Mouse (Mus musculus) left cerebral cortex, postnatal 4 days (tissue): ENCODE results near the gene Bcl10. TPM values are rescaled to one million over a fixed set of nuclear protein-coding genes. Genes with fewer than 3 reads are reported as not detected.
"Not testable (repeated sequence)": the region's sequence is repeated elsewhere in the genome, so short reads cannot be mapped to it uniquely, and the experiment has no call there.

Experiments used
- DNase-seq: peaks from one replicate; pipeline ENCODE4 v3.0.0-alpha.2; 2022
- intact Hi-C: fragments of 180-260 bp; cut with DNase I; formaldehyde crosslinking; loops from one replicate; pipeline ENCODE4 v1.15.1; 2025
- total RNA-seq, 2 experiments: library from RNA; stranded (reverse); gene quantifications; 2 replicates each; pipeline ENCODE4 v1.2.3; 2021

The Bcl10 gene
- total RNA-seq, 2 experiments from 2014 or later = 18.3 to 19.4 TPM

DNA sequence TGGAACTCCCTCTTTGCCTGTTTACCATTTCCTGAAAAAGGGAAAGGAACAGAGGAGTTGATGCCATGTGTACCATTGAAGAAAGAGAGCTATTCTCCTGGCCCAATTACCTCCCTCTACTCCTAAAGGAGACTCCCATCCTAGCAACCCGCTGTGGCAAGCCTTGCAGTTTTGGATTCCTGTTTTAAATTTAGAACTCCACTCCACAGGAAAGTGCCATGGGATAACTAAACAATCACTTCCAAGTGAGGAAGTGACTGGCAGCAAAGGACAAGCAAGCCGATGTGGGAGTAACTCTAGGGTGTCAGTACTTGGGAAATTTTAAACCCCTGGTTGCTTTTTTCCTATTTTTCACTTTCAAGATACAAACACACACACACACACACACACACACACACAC lies 24.1 kb downstream of the Bcl10 start:
- DNase-seq = no peak
- intact Hi-C loops = no loop called here

DNA sequence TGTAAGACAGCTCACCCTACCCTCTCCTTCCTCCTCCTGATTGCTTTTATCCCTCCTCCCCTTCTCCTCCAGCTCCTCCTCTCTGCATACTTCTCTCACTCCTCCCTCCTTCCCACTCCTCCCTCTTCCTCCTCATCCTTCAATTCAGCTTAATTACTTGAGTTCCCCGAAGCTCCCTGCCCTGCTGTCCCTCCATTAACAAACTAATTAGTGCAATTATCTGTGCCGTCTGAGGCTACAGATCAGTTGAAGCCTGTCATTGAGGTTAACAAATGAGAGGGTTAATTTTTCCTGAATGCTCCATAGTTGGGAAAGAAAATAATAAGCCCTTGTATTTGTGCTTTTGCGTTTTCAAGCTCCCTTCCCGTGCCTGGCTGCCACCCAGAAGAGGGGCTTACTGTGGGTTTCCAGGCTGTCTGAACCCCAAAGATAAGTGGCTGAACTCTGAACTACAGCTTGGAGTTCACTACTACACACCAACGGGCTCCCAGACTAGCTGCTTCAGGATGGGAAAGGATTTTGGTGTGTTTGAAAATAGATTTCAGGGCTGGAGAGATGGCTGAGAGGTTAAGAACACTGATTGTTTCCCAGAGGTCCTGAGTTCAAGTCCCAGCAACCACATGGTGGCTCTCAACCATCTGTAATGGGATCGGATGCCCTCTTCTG lies 25.1 kb downstream of the Bcl10 start:
- intact Hi-C loops = no loop called here
- no peak for DNase-seq

DNA sequence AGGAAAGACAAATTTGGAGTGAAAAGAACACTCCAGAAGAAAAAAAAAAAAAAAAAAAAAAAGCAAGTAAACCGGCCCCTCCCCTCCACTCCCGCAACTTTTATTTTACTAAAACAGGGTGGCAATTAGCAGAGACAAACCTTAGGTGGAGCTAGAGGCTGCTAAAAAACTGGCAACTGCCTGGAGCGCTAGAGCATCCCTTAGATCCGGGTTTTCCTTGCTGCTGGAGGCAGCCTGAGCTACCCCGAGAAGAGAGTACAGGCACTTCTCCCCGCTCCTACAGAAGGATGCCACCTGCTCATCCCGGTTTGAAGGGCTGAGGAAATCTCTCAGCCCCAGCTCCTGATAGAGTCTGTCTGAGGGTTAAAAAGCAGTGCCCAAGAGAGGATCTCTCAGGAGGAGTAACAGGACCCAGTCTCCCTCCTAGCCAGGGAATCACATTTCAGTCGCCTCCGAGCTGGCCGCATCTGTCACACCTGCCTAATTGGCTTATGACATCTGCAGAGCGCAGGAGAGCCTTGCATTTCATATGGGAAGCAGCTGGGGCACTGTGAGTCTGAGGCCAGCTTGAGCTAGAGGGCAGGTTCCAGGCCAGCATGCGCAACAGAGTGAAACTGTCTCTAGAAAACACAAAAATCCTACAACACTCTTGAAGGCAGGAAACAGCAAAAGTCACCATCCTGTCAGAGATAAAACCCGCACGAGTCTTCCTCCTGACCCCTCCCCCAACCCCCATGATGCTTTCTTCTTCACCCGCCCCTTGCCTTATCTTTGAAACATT lies 27.6 kb downstream of the Bcl10 start:
- intact Hi-C loops = loop anchor here (5.0 to 10.0 kb wide), 2 partner anchors 155 to 227 kb away; partner anchors contain the start of gene Wdr63
- DNase-seq = peak; percentile 37

DNA sequence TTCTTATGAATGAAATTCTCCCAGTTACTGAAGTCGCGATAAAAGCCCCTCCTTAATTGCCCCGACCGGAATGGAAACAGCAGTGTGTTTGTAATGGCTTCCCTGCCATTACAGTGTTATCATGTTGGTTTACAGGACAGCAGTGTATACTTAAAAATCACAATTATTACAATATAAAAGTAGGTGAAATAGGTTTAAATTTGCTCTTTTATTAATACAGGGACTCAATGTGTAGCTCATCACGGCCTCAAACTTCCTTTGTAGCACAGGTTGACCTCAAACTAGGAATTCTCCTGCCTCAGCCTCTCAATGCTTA lies 28.2 kb downstream of the Bcl10 start:
- intact Hi-C loops = loop anchor here (5.0 to 10.0 kb wide), 2 partner anchors 154 to 227 kb away; partner anchors contain the start of gene Wdr63
- DNase-seq = no peak

DNA sequence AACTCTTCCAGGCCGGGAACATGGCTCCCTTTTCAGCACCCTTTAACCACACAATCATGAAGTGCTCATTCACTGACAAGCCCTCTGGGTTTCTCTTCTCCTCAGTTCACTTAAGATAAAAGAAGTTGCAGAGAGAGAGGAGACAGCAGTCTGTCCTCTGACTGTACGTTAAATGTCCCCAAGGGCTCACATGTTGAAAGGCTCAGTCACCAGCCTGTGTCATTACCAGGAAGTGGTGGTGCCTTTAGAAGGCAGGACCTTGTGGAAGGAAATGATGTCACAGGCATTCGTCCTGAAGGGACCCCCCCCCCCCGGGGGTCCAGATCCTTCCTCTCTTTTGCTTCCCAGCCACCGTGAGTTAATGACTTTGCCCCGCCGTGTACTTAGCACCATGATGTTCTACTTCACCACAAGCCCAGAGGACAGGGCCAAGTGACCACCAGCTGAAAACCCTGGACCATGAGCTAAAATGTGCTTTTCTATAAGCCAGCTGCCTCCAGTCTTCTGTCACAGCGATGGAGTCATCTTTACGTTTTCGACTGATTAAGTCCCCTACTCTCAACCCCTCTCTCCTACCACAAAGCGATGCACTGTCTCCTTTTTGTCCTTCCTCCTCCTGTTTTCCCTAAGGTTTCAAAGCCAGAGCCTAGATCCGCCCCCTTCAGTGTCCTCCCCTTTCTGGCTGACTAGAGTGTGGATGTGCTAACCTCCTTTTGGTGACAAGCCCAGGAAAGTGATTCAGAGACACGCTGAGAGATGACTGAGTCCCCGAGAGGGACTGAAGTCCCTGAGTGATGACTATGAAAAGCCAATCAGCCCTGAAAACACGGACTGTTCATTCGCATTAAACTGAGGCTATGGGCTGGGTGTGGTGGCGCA lies 28.9 kb downstream of the Bcl10 start:
- intact Hi-C loops = loop anchor here (5.0 to 10.0 kb wide), 2 partner anchors 153 to 226 kb away; partner anchors contain the start of gene Wdr63
- DNase-seq = no peak

DNA sequence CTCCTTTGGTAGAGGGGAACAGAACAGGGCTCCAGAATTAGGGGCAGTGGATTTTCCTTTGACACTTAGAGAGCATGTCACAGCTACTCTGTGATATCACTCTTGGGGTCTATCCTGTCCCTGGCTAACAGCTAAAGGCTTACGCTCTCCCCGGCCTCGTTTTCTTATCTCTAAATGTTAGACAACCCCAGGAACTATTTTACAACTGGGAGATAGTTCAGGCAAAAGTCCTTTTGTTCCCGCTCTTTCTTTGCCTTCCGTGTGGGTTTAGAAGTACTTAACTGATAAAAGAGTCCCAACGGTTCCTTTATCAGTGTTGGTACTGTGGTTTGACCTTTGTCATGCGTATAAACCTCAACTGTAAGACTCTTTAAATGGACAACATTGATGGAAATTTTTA lies 30.3 kb downstream of the Bcl10 start:
- intact Hi-C loops = loop anchor here (5.0 to 10.0 kb wide), 2 partner anchors 152 to 224 kb away; partner anchors contain the start of gene Wdr63
- DNase-seq = no peak

DNA sequence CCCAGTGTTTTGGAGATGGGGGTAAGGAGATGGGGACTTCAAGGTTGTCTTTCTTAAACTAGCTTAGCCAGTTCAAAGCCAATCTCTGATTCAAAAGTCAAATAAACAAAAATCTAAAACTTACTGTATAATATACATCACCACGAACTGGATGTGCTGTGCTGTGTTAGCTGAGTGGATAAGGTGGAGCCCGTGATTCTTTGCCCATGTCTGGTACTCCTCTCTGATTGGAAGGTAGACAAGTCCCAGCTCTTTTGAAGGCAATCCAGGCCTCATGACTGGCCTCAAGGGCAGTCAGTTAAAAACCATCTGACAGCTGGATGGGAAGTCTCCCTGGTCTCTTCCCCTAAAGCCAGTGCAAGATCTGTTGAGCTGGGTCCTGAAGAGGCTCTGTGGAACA lies 30.8 kb downstream of the Bcl10 start:
- DNase-seq = no peak
- intact Hi-C loops = loop anchor here (5.0 to 10.0 kb wide), 2 partner anchors 151 to 224 kb away; partner anchors contain the start of gene Wdr63

DNA sequence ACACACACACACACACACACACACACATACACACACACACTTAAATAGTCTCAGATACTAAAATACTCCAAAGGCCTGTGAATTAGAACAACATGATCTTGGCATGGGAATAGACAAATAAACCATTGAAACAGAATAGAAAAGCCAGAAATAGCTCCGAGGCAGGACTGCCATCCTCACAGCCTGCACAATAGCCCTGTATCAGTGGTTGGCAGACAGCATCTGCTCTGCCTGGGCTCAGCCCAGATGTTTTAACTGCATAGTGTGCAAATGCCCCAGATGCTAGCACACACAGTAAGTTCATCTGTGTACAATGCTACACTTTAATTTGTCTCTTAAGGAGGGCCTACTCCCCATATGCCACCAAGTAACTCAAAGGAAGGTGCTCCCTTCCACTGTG lies 37.2 kb downstream of the Bcl10 start:
- intact Hi-C loops = loop anchor here (10.0 kb wide), 1 partner anchor 145 kb away; the partner anchor contains the start of gene Wdr63
- no peak for DNase-seq

DNA sequence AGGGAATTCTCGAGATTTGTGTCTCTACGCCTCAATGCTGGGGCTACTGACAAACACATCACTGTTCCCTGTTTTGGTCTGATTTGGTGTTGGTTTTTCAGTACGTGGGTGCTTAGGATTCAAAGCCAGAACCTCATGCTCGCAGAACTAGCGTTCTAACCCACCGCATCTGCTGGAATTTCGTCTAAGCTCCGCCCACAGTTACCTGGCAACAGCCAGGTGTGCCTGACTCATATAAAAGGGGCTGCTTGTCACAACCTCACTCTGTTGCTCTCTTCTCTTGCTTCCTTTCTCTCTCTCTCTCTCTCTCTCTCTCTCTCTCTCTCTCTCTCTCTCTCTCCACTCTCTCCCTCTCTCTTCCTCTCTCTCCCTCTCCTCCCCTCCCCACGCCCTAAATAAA lies 39.8 kb downstream of the Bcl10 start:
- DNase-seq = no peak
- intact Hi-C loops = no loop called here

DNA sequence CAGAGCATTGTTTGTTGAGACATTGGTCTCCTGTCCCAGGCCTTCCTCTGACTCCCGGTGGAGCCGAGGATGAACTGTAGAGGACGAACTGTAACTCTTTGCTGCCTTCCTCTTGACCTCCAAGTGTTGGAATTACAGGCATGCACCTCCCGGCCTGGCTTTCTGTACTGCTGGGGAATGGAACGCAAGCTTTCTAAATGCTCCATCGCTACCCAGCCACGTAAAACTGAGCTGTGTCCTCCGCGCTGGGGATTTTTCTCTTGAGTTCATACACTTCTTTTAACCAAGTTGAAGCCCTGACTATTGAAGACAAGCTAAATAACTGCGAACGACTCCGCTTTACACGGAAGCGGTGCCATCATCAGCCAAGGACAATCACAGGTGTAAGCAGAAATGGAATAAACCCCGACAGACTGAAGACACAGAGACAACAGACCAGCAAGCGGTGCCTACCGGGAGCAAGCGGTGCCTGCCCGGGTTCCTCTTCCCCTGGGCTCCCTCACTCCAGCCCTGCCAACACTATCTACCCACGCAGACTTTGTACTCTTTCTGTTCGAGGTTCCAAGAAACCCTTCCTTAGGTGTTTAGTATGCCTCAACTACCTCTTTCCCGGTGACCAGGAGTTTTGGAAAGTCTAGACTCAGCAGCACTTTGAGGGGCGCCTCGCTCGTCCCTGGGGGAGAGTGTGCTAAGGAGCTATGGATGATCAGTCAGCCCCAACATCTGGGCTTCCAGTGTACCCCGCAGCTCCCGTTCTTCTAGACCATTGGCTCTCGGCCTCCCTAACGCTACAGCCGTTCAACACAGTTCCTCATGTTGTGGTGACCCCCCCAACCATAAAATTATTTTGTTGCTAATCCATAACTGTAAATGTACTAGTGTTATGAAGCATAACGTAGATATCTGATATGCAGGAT lies 40.8 kb downstream of the Bcl10 start:
- intact Hi-C loops = no loop called here

DNA sequence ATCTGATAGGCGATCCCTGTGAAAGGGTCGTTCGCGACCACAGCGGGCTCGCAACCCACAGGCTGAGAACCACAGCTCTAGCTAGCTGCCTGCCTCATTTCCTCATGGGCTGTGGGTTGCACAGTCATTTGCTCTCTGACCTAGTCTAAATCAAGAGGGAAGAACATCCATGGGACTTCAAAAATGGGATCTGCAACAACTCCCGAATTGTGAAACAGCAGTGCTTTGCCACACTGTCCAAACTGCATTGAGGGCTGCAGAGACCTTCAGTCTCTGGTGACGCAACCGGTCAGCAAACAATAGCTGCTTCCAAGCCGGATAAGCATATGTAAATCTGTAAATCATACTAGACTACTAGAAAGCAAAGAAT lies 41.4 kb downstream of the Bcl10 start:
- no peak for DNase-seq
- intact Hi-C loops = no loop called here

More for the DNA sequence above, 40.8 kb downstream of the Bcl10 start:
- no peak for DNase-seq

DNA sequence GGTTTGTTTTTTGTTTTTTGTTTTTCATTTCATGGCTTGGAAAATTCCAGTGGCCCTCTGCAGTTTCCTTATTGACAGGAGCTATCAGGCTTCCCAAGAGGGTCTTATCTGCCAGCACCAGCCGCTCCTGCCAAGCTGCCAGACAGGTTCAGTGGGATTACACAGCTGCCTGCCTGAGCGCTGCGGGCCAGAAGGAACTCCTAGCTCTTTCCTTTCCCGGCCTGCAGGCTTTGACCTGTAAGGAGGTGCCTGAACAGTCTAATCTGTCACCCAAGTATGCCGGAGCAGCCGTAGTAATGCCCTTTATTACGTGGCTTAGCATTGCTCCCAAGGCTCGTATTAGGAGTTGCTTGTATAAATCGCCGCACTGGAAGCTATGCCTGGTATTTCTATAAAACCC lies 41.9 kb downstream of the Bcl10 start:
- DNase-seq = no peak
- intact Hi-C loops = no loop called here

DNA sequence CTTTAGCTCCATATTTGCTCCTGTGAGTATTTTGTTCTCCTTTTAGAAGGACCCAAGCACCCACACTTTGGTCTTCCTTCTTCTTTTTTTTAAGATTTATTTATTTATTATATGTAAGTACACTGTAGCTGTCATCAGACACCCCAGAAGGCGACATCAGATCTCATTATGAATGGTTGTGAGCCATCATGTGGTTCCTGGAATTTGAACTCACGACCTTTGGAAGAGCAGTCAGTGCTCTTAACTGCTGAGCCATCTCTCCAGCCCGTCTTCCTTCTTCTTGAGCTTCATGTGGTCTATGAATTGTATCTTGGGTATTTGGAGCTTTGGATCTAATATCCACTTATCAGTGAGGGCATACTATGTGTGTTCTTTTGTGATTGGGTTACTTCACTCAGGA lies 43.0 kb downstream of the Bcl10 start:
- intact Hi-C loops = not testable (repeated sequence)

DNA sequence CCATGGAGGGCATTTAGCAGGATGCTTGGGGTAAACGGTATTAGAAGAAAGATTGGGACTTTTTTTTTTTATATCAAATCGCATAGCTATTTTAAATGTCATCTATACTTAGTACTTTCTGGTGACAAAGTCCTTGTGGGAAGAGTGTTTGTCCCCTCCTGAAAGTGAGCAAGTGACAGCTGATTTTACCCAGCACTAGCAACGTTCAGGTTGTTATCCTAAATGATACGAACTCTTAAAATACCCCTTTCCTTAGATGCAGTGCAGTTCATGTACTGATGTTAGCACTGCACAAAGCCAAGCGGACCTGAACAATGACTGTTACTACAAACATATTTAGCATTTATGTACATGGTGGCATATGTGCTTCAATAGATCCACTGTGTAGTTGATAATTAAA lies 44.2 kb downstream of the Bcl10 start:
- intact Hi-C loops = no loop called here
- DNase-seq = no peak

More for the DNA sequence above, 43.0 kb downstream of the Bcl10 start:
- DNase-seq = not testable (repeated sequence)

DNA sequence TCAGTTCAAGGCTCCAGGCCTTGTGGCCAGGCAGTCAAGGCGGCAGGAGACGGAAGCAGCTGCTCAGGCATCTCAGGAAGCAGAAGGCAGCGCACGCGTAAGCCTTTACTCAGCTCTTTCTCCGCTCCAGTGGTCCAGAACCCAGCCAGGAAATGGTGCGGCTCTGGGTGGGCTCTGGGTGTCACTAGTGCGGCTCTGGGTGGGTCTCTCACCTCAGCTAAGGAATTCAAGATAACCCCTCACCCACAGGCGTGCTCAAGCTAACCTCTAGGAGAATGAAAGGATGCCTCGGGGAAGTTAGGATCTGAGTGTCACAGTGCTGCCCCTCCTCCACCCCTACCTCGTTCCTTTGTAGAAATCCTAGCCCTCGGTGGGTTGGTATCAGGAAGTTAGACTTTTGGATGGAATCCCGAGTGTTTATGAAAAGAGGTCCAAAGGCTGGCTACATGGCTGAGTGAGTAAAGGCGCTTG lies 46.5 kb downstream of the Bcl10 start:
- intact Hi-C loops = no loop called here
- no peak for DNase-seq

DNA sequence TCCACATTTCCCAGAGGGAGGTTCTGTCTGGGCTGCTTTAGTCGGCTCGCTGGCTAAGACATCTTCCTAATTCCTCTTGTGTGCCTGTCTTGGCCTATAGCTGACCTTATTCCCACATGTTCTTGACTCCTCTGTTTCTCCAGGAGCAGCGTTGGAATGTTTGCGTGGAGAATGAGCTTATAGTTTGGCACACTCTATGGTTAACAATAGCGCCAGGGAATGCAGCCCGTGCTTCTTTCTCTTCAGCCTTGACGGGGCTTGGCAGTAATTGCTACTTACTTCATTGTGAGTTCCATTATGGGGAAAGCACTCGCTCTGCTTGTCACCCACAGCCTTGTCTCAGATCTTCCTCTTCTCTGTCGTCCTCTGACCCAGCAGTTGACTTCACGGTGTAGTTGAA lies 48.9 kb downstream of the Bcl10 start:
- intact Hi-C loops = no loop called here
- DNase-seq = no peak

DNA sequence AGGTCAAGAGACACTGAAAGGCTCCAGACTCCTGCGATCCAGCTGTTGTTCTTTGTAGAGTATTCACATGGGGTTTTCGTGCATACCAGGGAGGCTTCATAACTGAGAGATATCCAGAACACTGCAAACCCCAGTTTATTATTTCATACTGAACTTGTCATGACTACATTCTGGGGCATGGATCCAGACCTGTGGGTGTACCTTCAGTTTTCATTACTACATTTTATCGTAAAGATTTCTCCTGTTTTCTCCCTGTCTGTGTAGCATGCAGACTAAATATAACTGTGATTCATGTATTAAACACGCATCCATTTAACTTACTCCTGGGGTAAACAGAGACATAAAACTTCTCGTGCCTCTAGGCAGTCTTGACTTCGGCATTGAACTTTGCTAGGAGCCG lies 52.4 kb downstream of the Bcl10 start:
- intact Hi-C loops = no loop called here
- no peak for DNase-seq
